ENCODE assay signal across 26 mouse cellular contexts in the genomic region with DNA sequence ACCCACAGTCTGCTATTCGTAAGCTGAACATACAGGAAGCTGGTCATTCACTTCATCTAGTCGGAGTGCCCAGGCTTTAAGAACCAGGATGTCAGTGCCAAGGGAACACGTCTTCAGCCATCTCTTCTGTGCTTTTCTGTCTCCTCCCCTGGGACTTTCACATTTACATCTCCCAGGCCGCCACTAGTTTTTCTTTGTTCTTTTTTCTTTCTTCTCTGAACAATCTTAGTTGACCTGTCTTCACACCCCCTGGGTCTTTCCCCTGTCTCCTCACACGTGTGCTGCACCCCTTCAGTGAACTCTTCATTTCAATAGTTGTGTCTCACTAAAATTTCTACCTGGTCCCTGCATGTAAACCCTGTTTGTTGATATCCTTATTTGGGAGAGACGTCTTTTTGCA.
"Had no signal": no experiment of that assay in that cellular context is flagged by ENCODE, and none has a peak within 500 bp of the region (broad histone marks: within the 10 kb centered on the region; RNA-seq: fewer than 3 reads in every experiment).

No protein-coding gene starts in this region.

- H3K27ac ChIP-seq: embryonic facial prominence, embryonic 10.5 days; embryonic facial prominence, embryonic 12.5 days; embryonic facial prominence, embryonic 13.5 days; embryonic facial prominence, embryonic 15.5 days; forebrain, embryonic 10.5 days; forebrain, embryonic 12.5 days; forebrain, embryonic 13.5 days; forebrain, embryonic 15.5 days; gastrocnemius, adult 2 months; heart, adult 2 months; heart, embryonic 10.5 days had no signal

- H3K9me3 ChIP-seq: embryonic facial prominence, embryonic 10.5 days; embryonic facial prominence, embryonic 12.5 days; embryonic facial prominence, embryonic 13.5 days; embryonic facial prominence, embryonic 15.5 days; forebrain, embryonic 10.5 days; forebrain, embryonic 12.5 days; forebrain, embryonic 13.5 days; forebrain, embryonic 15.5 days; heart, embryonic 10.5 days had no signal

- H3K4me1 ChIP-seq: embryonic facial prominence, embryonic 10.5 days; embryonic facial prominence, embryonic 12.5 days; embryonic facial prominence, embryonic 13.5 days; embryonic facial prominence, embryonic 15.5 days; forebrain, embryonic 12.5 days; forebrain, embryonic 13.5 days; forebrain, embryonic 15.5 days; heart, embryonic 10.5 days had no signal

- H3K4me3 ChIP-seq: embryonic facial prominence, embryonic 10.5 days; embryonic facial prominence, embryonic 12.5 days; embryonic facial prominence, embryonic 13.5 days; embryonic facial prominence, embryonic 15.5 days; erythroblast, embryonic 14.5 days; forebrain, embryonic 10.5 days; forebrain, embryonic 12.5 days; forebrain, embryonic 13.5 days; forebrain, embryonic 15.5 days; gastrocnemius, adult 2 months; heart, adult 2 months; heart, embryonic 10.5 days had no signal

- H3K9ac ChIP-seq: embryonic facial prominence, embryonic 12.5 days; embryonic facial prominence, embryonic 13.5 days; embryonic facial prominence, embryonic 15.5 days; forebrain, embryonic 12.5 days; forebrain, embryonic 13.5 days; forebrain, embryonic 15.5 days; forebrain, postnatal 0 days had no signal

- H3K4me2 ChIP-seq: embryonic facial prominence, embryonic 12.5 days; embryonic facial prominence, embryonic 13.5 days; embryonic facial prominence, embryonic 15.5 days; forebrain, embryonic 12.5 days; forebrain, embryonic 13.5 days; forebrain, embryonic 15.5 days had no signal

- DNase-seq: cerebellum, adult 9-10 months; cerebellum, adult 9-11 months; cerebellum, postnatal 10 days; cerebellum, postnatal 14 days; cerebellum, postnatal 25 days; cerebellum, postnatal 36 days; embryo, embryonic 11 days; forebrain, postnatal 0 days; gastrocnemius, adult 2 months; gastrocnemius, postnatal 10 days; gastrocnemius, postnatal 14 days; gastrocnemius, postnatal 25 days; gastrocnemius, postnatal 36 days; heart, adult 11 months; heart, adult 18-20 months; heart, adult 2 months had no signal

- H3K27me3 ChIP-seq: embryonic facial prominence, embryonic 12.5 days; embryonic facial prominence, embryonic 13.5 days; embryonic facial prominence, embryonic 15.5 days; forebrain, embryonic 12.5 days; forebrain, embryonic 13.5 days; forebrain, embryonic 15.5 days had no signal

- H3K36me3 ChIP-seq: embryonic facial prominence, embryonic 10.5 days; embryonic facial prominence, embryonic 12.5 days; embryonic facial prominence, embryonic 13.5 days; embryonic facial prominence, embryonic 15.5 days; forebrain, embryonic 10.5 days; forebrain, embryonic 12.5 days; forebrain, embryonic 15.5 days; heart, embryonic 10.5 days had no signal
